Mouse (Mus musculus) gastrocnemius, adult 18-20 months (tissue): ENCODE data around the gene Ahcyl1. TPM values are rescaled to one million over a fixed set of nuclear protein-coding genes. Genes with fewer than 3 reads are reported as not detected.
"Not testable (repeated sequence)": the region's sequence is repeated elsewhere in the genome, so short reads cannot be mapped to it uniquely, and the experiment has no call there.

Experiments
- DNase-seq: peaks from one replicate; pipeline ENCODE4 v3.0.0; 2021; ENCODE audit warnings: low spot score
- total RNA-seq, 2 experiments: library from RNA; stranded (reverse); gene quantifications; 2 replicates each; pipeline ENCODE4 v1.2.3; 2021

Gene Ahcyl1
- total RNA-seq, 2 experiments from 2014 or later = 25.0 to 30.9 TPM

GRCm38 (mm10) chr3:107656151-107656550 is 40.2 kb downstream of the Ahcyl1 start:
- no peak for DNase-seq

- no peak for DNase-seq
These were observed 40.9 kb downstream of the Ahcyl1 start for GRCm38 (mm10) chr3:107655491-107655890.

- DNase-seq = no peak
These were observed 41.5 kb downstream of the Ahcyl1 start for GRCm38 (mm10) chr3:107654861-107655260.

GRCm38 (mm10) chr3:107652968-107653367 is 43.4 kb downstream of the Ahcyl1 start:
- DNase-seq = no peak

- not testable (repeated sequence) for DNase-seq
These were observed 46.1 kb downstream of the Ahcyl1 start for GRCm38 (mm10) chr3:107650276-107650675.

GRCm38 (mm10) chr3:107646947-107647346 is 49.4 kb downstream of the Ahcyl1 start:
- DNase-seq = no peak

- DNase-seq = no peak
These were observed 58.7 kb downstream of the Ahcyl1 start for GRCm38 (mm10) chr3:107637606-107638172.

GRCm38 (mm10) chr3:107636236-107636635 is 60.1 kb downstream of the Ahcyl1 start:
- DNase-seq = no peak

GRCm38 (mm10) chr3:107635836-107636235 is 60.5 kb downstream of the Ahcyl1 start:
- DNase-seq = no peak

- no peak for DNase-seq
These were observed 62.5 kb downstream of the Ahcyl1 start for GRCm38 (mm10) chr3:107633906-107634305.

GRCm38 (mm10) chr3:107632786-107633185 is 63.6 kb downstream of the Ahcyl1 start:
- no peak for DNase-seq

- DNase-seq = peak; percentile 97
These were observed 64.8 kb downstream of the Ahcyl1 start, which contains the start of gene Strip1 for GRCm38 (mm10) chr3:107631523-107631958. TSS of gene Strip1 (minus strand) at chr3:107631694.

GRCm38 (mm10) chr3:107630682-107631522 is 65.5 kb downstream of the Ahcyl1 start, which contains the start of gene Gm10961:
TSS of gene Gm10961 (plus strand) at chr3:107631322.
- DNase-seq = peak; percentile 32

- no peak for DNase-seq
These were observed 66.9 kb downstream of the Ahcyl1 start for GRCm38 (mm10) chr3:107629411-107629810.

GRCm38 (mm10) chr3:107628551-107628950 is 67.8 kb downstream of the Ahcyl1 start:
- no peak for DNase-seq

- no peak for DNase-seq
These were observed 68.7 kb downstream of the Ahcyl1 start for GRCm38 (mm10) chr3:107627641-107628040.

GRCm38 (mm10) chr3:107626751-107627150 is 69.6 kb downstream of the Ahcyl1 start:
- DNase-seq = no peak

- DNase-seq = no peak
These were observed 70.8 kb downstream of the Ahcyl1 start for GRCm38 (mm10) chr3:107625536-107625935.

GRCm38 (mm10) chr3:107624424-107624823 is 71.9 kb downstream of the Ahcyl1 start:
- no peak for DNase-seq

GRCm38 (mm10) chr3:107622537-107622936 is 73.8 kb downstream of the Ahcyl1 start:
- no peak for DNase-seq

- no peak for DNase-seq
These were observed 74.9 kb downstream of the Ahcyl1 start for GRCm38 (mm10) chr3:107621286-107622075.

- no peak for DNase-seq
These were observed 76.4 kb downstream of the Ahcyl1 start for GRCm38 (mm10) chr3:107619911-107620310.
